Mouse (Mus musculus): ENCODE measurements around the gene Arpc4.

DNA sequence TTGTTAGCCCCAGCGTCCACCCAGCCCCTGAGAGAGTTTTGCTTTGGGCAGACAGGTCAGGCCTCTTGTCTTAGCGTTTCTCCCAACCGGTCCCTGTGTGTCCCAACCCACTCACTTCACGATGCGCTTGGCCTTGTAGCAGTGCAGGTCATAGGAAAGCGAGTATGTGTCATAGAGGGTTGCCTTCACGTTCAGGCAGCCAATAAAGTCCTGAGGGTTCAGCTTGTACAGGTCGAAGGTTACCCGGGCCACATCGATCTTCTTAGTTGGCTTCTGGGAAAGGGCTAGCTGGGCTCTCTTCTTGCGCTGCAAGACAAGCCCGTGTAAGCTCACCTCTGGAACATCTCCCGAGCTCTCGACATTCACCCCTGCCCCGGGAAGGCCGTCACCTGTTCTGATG lies 50.1 kb downstream of the Arpc4 start:
- TF ChIP-seq CTCF (IDR thresholded peaks at IDR 0.05; ENCODE audit: low read depth) (no peak), EP300 (IDR thresholded peaks at IDR 0.05; ENCODE audit: low read depth) (no peak)

Data from heart, postnatal 0 days (tissue).